Mouse (Mus musculus) intestine, embryonic 16.5 days (tissue): Measurements from ENCODE around the gene Lrrn3. TPM values are rescaled to one million over a fixed set of nuclear protein-coding genes. Genes with fewer than 3 reads are reported as not detected.

Experiments
- ATAC-seq: fragments of 200-750 bp; cut with Nextera tagmentation; 2 replicates; pipeline ENCODE4 v1.8.0; 2017; ENCODE audit warnings: moderate TSS enrichment, moderate library complexity
- H3K27ac ChIP-seq: fragments of 300-500 bp; sonication (generic); 2 replicates; pipeline ENCODE4 v1.5.1; 2014; ENCODE audit warnings: mild to moderate bottlenecking, low read length
- H3K27me3 ChIP-seq: fragments of 300-500 bp; sonication (generic); replicated peaks from 2 replicates; pipeline ENCODE4 v1.6.1; 2014; ENCODE audit warnings: low read length, control low read depth, mixed read lengths; ENCODE audit not compliant: control insufficient read depth, insufficient read depth
- H3K36me3 ChIP-seq: fragments of 300-500 bp; sonication (generic); 2 replicates; pipeline ENCODE4 v1.6.1; 2014; ENCODE audit warnings: low read length, control low read depth; ENCODE audit not compliant: control insufficient read depth, insufficient read depth
- H3K4me1 ChIP-seq: fragments of 300-500 bp; sonication (generic); 2 replicates; pipeline ENCODE4 v1.6.1; 2014; ENCODE audit warnings: low read length, control low read depth, mixed read lengths; ENCODE audit not compliant: control insufficient read depth, insufficient read depth
- H3K4me2 ChIP-seq: fragments of 300-500 bp; sonication (generic); 2 replicates; pipeline ENCODE4 v1.6.1; 2014; ENCODE audit warnings: low read depth, low read length, control low read depth
- H3K4me3 ChIP-seq: fragments of 300-500 bp; sonication (generic); 2 replicates; pipeline ENCODE4 v1.5.1; 2014; ENCODE audit warnings: mild to moderate bottlenecking, low read length
- H3K9ac ChIP-seq: fragments of 300-500 bp; sonication (generic); 2 replicates; pipeline ENCODE4 v1.6.1; 2014; ENCODE audit warnings: low read depth, low read length
- H3K9me3 ChIP-seq: fragments of 300-500 bp; sonication (generic); 2 replicates; pipeline ENCODE4 v1.6.1; 2016; ENCODE audit warnings: low read length, control low read depth; ENCODE audit not compliant: control insufficient read depth
- WGBS: fragments of 180-500 bp; shearing (Covaris S2); extraction: QIAGEN DNeasy Blood & Tissue Kit; methylation state at CpG from one replicate; pipeline ENCODE4 v1.1.7; 2014; 5-methylcytosine and 5-hydroxymethylcytosine counted together
- polyA plus RNA-seq: library from polyadenylated mRNA; unstranded; fragments of >200 nt; fragmentation: Nextera tagmentation; extraction: Ambion mirVana; gene quantifications from 2 replicates; pipeline ENCODE4 v1.2.1, GENCODE M21; 2015

Gene Lrrn3
- polyA plus RNA-seq, 1 experiment from 2014 or later: 6.1 TPM

GRCm38 (mm10) chr12:41487005-41487404 lies 774 bp upstream of the Lrrn3 start:
- Histone ChIP-seq H3K27ac (no peak overlapping the region), H3K4me2 (no peak overlapping the region), H3K4me1 (no peaks in the 10 kb centered on the region), H3K4me3 (no peak overlapping the region), H3K36me3 (no peaks in the 10 kb centered on the region), H3K9ac (no peak overlapping the region), H3K9me3 (no peaks in the 10 kb centered on the region), H3K27me3 (no peaks in the 10 kb centered on the region)
- 0 out of 2 replicates have a peak, but pooled peaks have one; percentile 52 for ATAC-seq
- 26% methylated on average over 5 of the region's 5 CpGs for WGBS

- H3K27me3 ChIP-seq: no peaks in the 10 kb centered on the region
- 25% methylated on average over 12 of the region's 12 CpGs for WGBS
- peak overlapping the region; percentile 39; the same call in 1 of the 2 replicates for H3K9ac ChIP-seq
- H3K4me2 ChIP-seq: peak overlapping the region; percentile 59
- no peaks in the 10 kb centered on the region for H3K9me3 ChIP-seq
- H3K27ac ChIP-seq: no peak overlapping the region
- H3K36me3 ChIP-seq: no peaks in the 10 kb centered on the region
- ATAC-seq: peak; percentile 71
- H3K4me3 ChIP-seq: peak overlapping the region; percentile 41
- no peaks in the 10 kb centered on the region for H3K4me1 ChIP-seq
Measured at GRCm38 (mm10) chr12:41485512-41486215, 567 bp downstream of the Lrrn3 start.

- Histone ChIP-seq H3K27ac (no peak overlapping the region), H3K27me3 (no peaks in the 10 kb centered on the region), H3K4me2 (peak overlapping the region; percentile 59), H3K9me3 (no peaks in the 10 kb centered on the region), H3K36me3 (no peaks in the 10 kb centered on the region), H3K9ac (peak overlapping the region; percentile 40; the same call in 1 of the 2 replicates), H3K4me1 (no peaks in the 10 kb centered on the region), H3K4me3 (peak overlapping the region; percentile 41)
- WGBS: 20% methylated on average over 16 of the region's 16 CpGs
- peak; percentile 44; the same call in 1 of the 2 replicates for ATAC-seq
Measured at GRCm38 (mm10) chr12:41484689-41485511, 1.3 kb downstream of the Lrrn3 start.

GRCm38 (mm10) chr12:41483593-41484451 lies 2.4 kb downstream of the Lrrn3 start:
- Histone ChIP-seq H3K4me2 (peak overlapping the region; percentile 59), H3K9ac (peak overlapping the region; percentile 40; the same call in 1 of the 2 replicates)
- whole genome bisulfite sequencing: 28% methylated on average over 23 of the region's 23 CpGs

GRCm38 (mm10) chr12:41483091-41483592 lies 3.1 kb downstream of the Lrrn3 start:
- Histone ChIP-seq H3K4me2 (peak overlapping the region; percentile 59), H3K4me1 (no peaks in the 10 kb centered on the region), H3K36me3 (no peaks in the 10 kb centered on the region), H3K9me3 (no peaks in the 10 kb centered on the region), H3K4me3 (peak overlapping the region; percentile 41), H3K27ac (no peak overlapping the region), H3K27me3 (no peaks in the 10 kb centered on the region), H3K9ac (no peak overlapping the region)
- no peak for ATAC-seq
- WGBS: 79% methylated on average over 5 of the region's 5 CpGs

More at GRCm38 (mm10) chr12:41483593-41484451, 2.4 kb downstream of the Lrrn3 start:
- peak overlapping the region; percentile 41 for H3K4me3 ChIP-seq
- no peaks in the 10 kb centered on the region for H3K9me3 ChIP-seq
- no peaks in the 10 kb centered on the region for H3K27me3 ChIP-seq
- ATAC-seq: no peak
- no peaks in the 10 kb centered on the region for H3K4me1 ChIP-seq
- H3K36me3 ChIP-seq: no peaks in the 10 kb centered on the region
- no peak overlapping the region for H3K27ac ChIP-seq

GRCm38 (mm10) chr12:41481486-41481885 lies 4.7 kb downstream of the Lrrn3 start:
- H3K9ac ChIP-seq: no peak overlapping the region
- no peaks in the 10 kb centered on the region for H3K9me3 ChIP-seq
- H3K4me3 ChIP-seq: no peak overlapping the region
- ATAC-seq: no peak
- WGBS: 64% methylated on average over 2 of the region's 2 CpGs
- no peaks in the 10 kb centered on the region for H3K4me1 ChIP-seq
- H3K27me3 ChIP-seq: no peaks in the 10 kb centered on the region
- no peaks in the 10 kb centered on the region for H3K36me3 ChIP-seq
- H3K27ac ChIP-seq: no peak overlapping the region
- H3K4me2 ChIP-seq: no peak overlapping the region

- 69% methylated on average over 6 of the region's 6 CpGs for WGBS
- no peaks in the 10 kb centered on the region for H3K27me3 ChIP-seq
- H3K9ac ChIP-seq: no peak overlapping the region
- H3K9me3 ChIP-seq: no peaks in the 10 kb centered on the region
- no peak overlapping the region for H3K4me3 ChIP-seq
- H3K27ac ChIP-seq: no peak overlapping the region
- ATAC-seq: no peak
- H3K4me1 ChIP-seq: no peaks in the 10 kb centered on the region
- no peak overlapping the region for H3K4me2 ChIP-seq
- H3K36me3 ChIP-seq: no peaks in the 10 kb centered on the region
Measured at GRCm38 (mm10) chr12:41469096-41469801, 17.0 kb downstream of the Lrrn3 start.

GRCm38 (mm10) chr12:41468374-41468991 lies 17.7 kb downstream of the Lrrn3 start:
- Histone ChIP-seq H3K27me3 (no peaks in the 10 kb centered on the region), H3K36me3 (no peaks in the 10 kb centered on the region), H3K9me3 (no peaks in the 10 kb centered on the region), H3K27ac (no peak overlapping the region), H3K4me3 (no peak overlapping the region), H3K9ac (no peak overlapping the region), H3K4me1 (no peaks in the 10 kb centered on the region), H3K4me2 (no peak overlapping the region)
- ATAC-seq: no peak
- 89% methylated on average over 3 of the region's 3 CpGs for WGBS
